Mouse (Mus musculus) stomach, embryonic 15.5 days (tissue): ENCODE measurements around the gene Mzf1. TPM values are rescaled to one million over a fixed set of nuclear protein-coding genes. Genes with fewer than 3 reads are reported as not detected.

Experiments
- ATAC-seq: fragments of 200-750 bp; cut with Nextera tagmentation; 2 replicates; pipeline ENCODE4 v1.8.0; 2017; ENCODE audit warnings: low read depth, moderate number of reproducible peaks, moderate TSS enrichment; ENCODE audit not compliant: insufficient read depth, low FRiP score
- H3K27ac ChIP-seq: fragments of 300-500 bp; sonication (generic); 2 replicates; pipeline ENCODE4 v1.5.1; 2015; ENCODE audit warnings: mild to moderate bottlenecking, inconsistent platforms
- H3K27me3 ChIP-seq: fragments of 300-500 bp; sonication (generic); replicated peaks from 2 replicates; pipeline ENCODE4 v1.6.1; 2015; ENCODE audit warnings: inconsistent platforms
- H3K36me3 ChIP-seq: fragments of 300-500 bp; sonication (generic); 2 replicates; pipeline ENCODE4 v1.6.1; 2015; ENCODE audit warnings: inconsistent platforms
- H3K4me1 ChIP-seq: fragments of 300-500 bp; sonication (generic); 2 replicates; pipeline ENCODE4 v1.6.1; 2015; ENCODE audit warnings: inconsistent platforms
- H3K4me2 ChIP-seq: fragments of 300-500 bp; sonication (generic); 2 replicates; pipeline ENCODE4 v1.6.1; 2015; ENCODE audit warnings: mild to moderate bottlenecking, inconsistent platforms
- H3K4me3 ChIP-seq: fragments of 300-500 bp; sonication (generic); replicated peaks from 2 replicates; pipeline ENCODE4 v1.5.1; 2015; ENCODE audit warnings: inconsistent platforms
- H3K9ac ChIP-seq: fragments of 300-500 bp; sonication (generic); 2 replicates; pipeline ENCODE4 v1.6.1; 2015; ENCODE audit warnings: inconsistent platforms
- H3K9me3 ChIP-seq: fragments of 300-500 bp; sonication (generic); 2 replicates; pipeline ENCODE4 v1.6.1; 2016; ENCODE audit warnings: inconsistent platforms
- WGBS: fragments of 180-500 bp; shearing (Covaris S2); methylation state at CpG from one replicate; pipeline ENCODE4 v1.1.7; 2015; 5-methylcytosine and 5-hydroxymethylcytosine counted together
- polyA plus RNA-seq: library from polyadenylated mRNA; unstranded; fragments of >200 nt; fragmentation: Nextera tagmentation; extraction: Ambion mirVana; gene quantifications from 2 replicates; pipeline ENCODE4 v1.2.1, GENCODE M21; 2015

Gene Mzf1
- polyA plus RNA-seq, 1 experiment from 2014 or later: 2.7 TPM

DNA sequence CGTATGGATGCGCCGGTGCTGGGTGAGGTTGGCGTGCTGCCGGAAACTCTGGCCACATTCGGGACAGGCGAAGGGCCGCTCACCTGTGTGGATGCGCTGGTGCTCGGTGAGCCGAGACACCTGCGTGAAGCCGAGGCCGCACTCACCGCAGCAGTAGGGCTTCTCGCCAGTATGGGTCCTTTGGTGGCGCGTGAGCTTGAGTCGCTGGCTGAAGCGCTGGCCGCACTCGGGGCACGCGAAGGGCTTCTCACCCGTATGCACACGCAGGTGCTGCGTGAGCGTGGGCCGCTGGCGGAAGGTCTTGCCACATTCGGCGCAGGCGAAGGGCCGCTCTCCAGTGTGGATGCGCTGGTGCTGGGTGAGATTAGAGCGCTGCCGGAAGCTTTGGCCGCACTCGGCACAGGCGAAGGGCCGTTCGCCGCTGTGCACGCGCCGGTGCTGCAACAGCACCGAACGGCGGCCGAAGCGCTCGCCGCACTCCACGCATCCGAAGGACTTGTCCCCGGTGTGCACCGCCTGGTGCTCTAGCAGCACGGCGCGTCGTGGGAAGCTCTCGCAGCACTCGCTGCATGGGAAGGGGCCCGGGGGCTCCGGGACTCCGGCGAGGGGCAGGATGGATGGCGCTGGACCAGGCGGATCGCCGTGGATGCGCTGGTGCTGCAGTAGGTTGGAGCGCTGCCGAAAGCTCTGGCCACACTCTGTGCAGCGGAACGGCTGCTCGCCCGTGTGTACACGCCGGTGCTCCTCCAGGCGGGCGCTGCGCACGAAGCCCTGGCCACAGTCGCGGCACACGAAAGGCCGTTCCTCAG lies 10.9 kb downstream of the Mzf1 start:
- Histone ChIP-seq H3K27ac (no peak overlapping the region), H3K9ac (peak overlapping the region; percentile 24; the same call in 1 of the 2 replicates), H3K4me3 (peak overlapping the region; percentile 47), H3K4me2 (peak overlapping the region; percentile 98), H3K9me3 (no peaks in the 10 kb centered on the region), H3K27me3 (peaks cover 40% of the 10 kb centered on the region), H3K4me1 (peaks cover 18% of the 10 kb centered on the region), H3K36me3 (no peaks in the 10 kb centered on the region)
- 7% methylated on average over 88 of the region's 88 CpGs for WGBS
- 0 out of 2 replicates have a peak, but pooled peaks have one; percentile 28 for ATAC-seq

DNA sequence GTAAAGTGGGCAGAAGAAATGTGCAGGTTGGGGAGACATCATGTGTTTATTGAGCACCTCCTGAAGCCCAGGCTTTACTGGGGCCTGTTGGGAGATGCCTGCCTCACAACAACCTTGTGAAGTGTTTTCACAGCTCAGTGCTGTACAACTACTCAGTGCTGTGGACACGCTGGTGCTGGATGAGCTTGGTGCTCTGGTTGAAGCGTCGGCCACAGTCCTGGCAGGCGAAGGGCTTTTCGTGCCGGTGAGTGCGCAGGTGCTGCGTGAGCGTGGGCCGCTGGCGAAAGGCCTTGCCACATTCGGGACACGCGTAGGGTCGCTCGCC lies 11.5 kb downstream of the Mzf1 start:
- Histone ChIP-seq H3K9me3 (no peaks in the 10 kb centered on the region), H3K4me2 (peak overlapping the region; percentile 98), H3K4me1 (peaks cover 18% of the 10 kb centered on the region), H3K4me3 (peak overlapping the region; percentile 47; the same call in 1 of the 2 replicates), H3K27me3 (peaks cover 40% of the 10 kb centered on the region), H3K27ac (no peak overlapping the region), H3K36me3 (no peaks in the 10 kb centered on the region), H3K9ac (no peak overlapping the region)
- no peak for ATAC-seq
- 51% methylated on average over 16 of the region's 16 CpGs for WGBS

GRCm38 (mm10) chr7:13042511-13042910 lies 12.1 kb downstream of the Mzf1 start:
- Histone ChIP-seq H3K36me3 (no peaks in the 10 kb centered on the region), H3K4me3 (no peak overlapping the region), H3K4me2 (no peak overlapping the region), H3K27me3 (peaks cover 40% of the 10 kb centered on the region), H3K9me3 (no peaks in the 10 kb centered on the region), H3K27ac (no peak overlapping the region), H3K9ac (no peak overlapping the region), H3K4me1 (peaks cover 18% of the 10 kb centered on the region)
- ATAC-seq: no peak
- WGBS: 79% methylated on average over 6 of the region's 6 CpGs

GRCm38 (mm10) chr7:13041256-13041655 lies 13.3 kb downstream of the Mzf1 start:
- ATAC-seq: no peak
- WGBS: 68% methylated on average over 1 of the region's 1 CpGs

GRCm38 (mm10) chr7:13039181-13039580 lies 15.4 kb downstream of the Mzf1 start:
- Histone ChIP-seq H3K9me3 (no peaks in the 10 kb centered on the region), H3K4me1 (peaks cover 36% of the 10 kb centered on the region), H3K27ac (no peak overlapping the region), H3K27me3 (peaks cover 28% of the 10 kb centered on the region), H3K4me2 (peak overlapping the region; percentile 75), H3K36me3 (peaks cover 14% of the 10 kb centered on the region), H3K9ac (peak overlapping the region; percentile 99; the same call in 1 of the 2 replicates), H3K4me3 (peak overlapping the region; percentile 84; the same call in 1 of the 2 replicates)
- WGBS: 70% methylated on average over 1 of the region's 1 CpGs
- ATAC-seq: no peak

More at GRCm38 (mm10) chr7:13041256-13041655, 13.3 kb downstream of the Mzf1 start:
- H3K9me3 ChIP-seq: no peaks in the 10 kb centered on the region
- H3K4me1 ChIP-seq: peaks cover 24% of the 10 kb centered on the region
- peaks cover under 1% of the 10 kb centered on the region; the same call in 1 of the 2 replicates for H3K36me3 ChIP-seq
- peaks cover 40% of the 10 kb centered on the region for H3K27me3 ChIP-seq
- H3K4me3 ChIP-seq: no peak overlapping the region
- H3K4me2 ChIP-seq: no peak overlapping the region
- no peak overlapping the region for H3K27ac ChIP-seq
- H3K9ac ChIP-seq: no peak overlapping the region

DNA sequence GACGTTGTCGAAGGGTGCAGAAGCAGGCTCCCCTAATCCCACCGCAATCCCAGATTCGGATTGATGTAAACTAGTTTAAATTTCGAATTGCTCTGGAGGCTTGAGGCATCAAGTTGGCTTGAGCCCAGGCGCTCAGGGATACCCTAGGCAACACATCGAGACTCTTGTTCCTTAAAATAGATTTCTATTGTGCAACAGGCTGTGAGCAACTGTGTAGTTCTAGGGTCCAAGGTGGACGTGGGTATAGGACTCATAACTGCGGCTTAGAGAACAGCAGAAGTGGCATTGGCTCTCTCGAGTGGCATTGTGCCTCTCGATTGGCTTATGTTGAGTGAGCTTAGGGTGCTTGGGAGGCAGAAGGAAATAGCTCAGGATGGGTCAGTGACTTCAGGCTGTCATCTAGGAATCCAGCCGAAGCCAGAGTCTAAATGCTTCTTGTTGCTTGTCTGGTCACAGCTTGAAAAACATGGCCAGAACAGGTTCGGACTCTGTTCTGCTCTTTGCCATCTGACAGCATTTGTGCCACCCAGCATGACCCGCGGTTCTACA lies 15.9 kb downstream of the Mzf1 start:
- no peak for ATAC-seq
- H3K9ac ChIP-seq: peak overlapping the region; percentile 99; the same call in 1 of the 2 replicates
- WGBS: 18% methylated on average over 15 of the region's 15 CpGs
- H3K27ac ChIP-seq: peak overlapping the region; percentile 100
- peaks cover 24% of the 10 kb centered on the region for H3K27me3 ChIP-seq
- peaks cover 14% of the 10 kb centered on the region for H3K36me3 ChIP-seq
- peak overlapping the region; percentile 75 for H3K4me2 ChIP-seq
- H3K4me3 ChIP-seq: peak overlapping the region; percentile 84
- peaks cover 33% of the 10 kb centered on the region for H3K4me1 ChIP-seq
- no peaks in the 10 kb centered on the region for H3K9me3 ChIP-seq

GRCm38 (mm10) chr7:13037901-13038555 lies 16.5 kb downstream of the Mzf1 start, which contains the start of gene Ube2m:
TSS of gene Ube2m (minus strand) at chr7:13038275.
- H3K4me1 ChIP-seq: peaks cover 35% of the 10 kb centered on the region
- peak within 1 kb of the TSS; percentile 99 for H3K9ac ChIP-seq
- H3K4me2 ChIP-seq: peak within 1 kb of the TSS; percentile 75
- H3K36me3 ChIP-seq: peaks cover 14% of the 10 kb centered on the region
- H3K27me3 ChIP-seq: peaks cover 17% of the 10 kb centered on the region
- WGBS: under 1% methylated on average over 52 of the region's 65 CpGs
- peak within 1 kb of the TSS; percentile 100 for H3K27ac ChIP-seq
- no peaks in the 10 kb centered on the region for H3K9me3 ChIP-seq
- H3K4me3 ChIP-seq: peak within 1 kb of the TSS; percentile 84
- peak; percentile 91 for ATAC-seq

GRCm38 (mm10) chr7:13037366-13037765 lies 17.2 kb downstream of the Mzf1 start:
- Histone ChIP-seq H3K9me3 (no peaks in the 10 kb centered on the region), H3K4me3 (peak overlapping the region; percentile 84), H3K4me2 (peak overlapping the region; percentile 65), H3K27me3 (peaks cover 11% of the 10 kb centered on the region; the same call in 1 of the 2 replicates), H3K9ac (peak overlapping the region; percentile 99), H3K36me3 (peaks cover 18% of the 10 kb centered on the region), H3K4me1 (peaks cover 35% of the 10 kb centered on the region), H3K27ac (peak overlapping the region; percentile 100)
- ATAC-seq: no peak
- WGBS: under 1% methylated on average over 33 of the region's 33 CpGs

DNA sequence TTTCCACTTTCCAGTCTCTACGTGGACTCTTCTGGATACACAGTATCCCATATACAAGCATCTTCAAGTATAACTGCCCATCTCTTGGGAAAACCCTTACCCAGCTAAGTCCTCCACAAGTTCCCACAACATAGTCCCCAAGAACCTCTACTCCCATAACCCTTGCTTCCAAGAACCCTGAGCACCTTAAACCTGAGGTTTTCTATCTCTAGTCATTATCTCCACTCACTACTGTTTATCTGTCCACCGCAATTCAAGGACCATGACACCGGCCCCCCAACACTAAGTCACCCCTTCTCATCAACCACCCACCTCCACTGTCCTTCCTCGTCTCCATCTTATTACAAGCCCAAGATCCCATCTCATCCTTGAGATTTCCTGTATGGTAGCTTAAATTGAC lies 17.8 kb downstream of the Mzf1 start:
- H3K27ac ChIP-seq: peak overlapping the region; percentile 100; the same call in 1 of the 2 replicates
- peak overlapping the region; percentile 99 for H3K9ac ChIP-seq
- 34% methylated on average over 4 of the region's 4 CpGs for WGBS
- ATAC-seq: no peak
- no peaks in the 10 kb centered on the region for H3K9me3 ChIP-seq
- peak overlapping the region; percentile 65 for H3K4me2 ChIP-seq
- H3K4me3 ChIP-seq: peak overlapping the region; percentile 84
- 0 out of 2 replicates have a peak, but pooled peaks cover 5% of the 10 kb centered on the region for H3K27me3 ChIP-seq
- H3K36me3 ChIP-seq: peaks cover 24% of the 10 kb centered on the region
- H3K4me1 ChIP-seq: peaks cover 35% of the 10 kb centered on the region

DNA sequence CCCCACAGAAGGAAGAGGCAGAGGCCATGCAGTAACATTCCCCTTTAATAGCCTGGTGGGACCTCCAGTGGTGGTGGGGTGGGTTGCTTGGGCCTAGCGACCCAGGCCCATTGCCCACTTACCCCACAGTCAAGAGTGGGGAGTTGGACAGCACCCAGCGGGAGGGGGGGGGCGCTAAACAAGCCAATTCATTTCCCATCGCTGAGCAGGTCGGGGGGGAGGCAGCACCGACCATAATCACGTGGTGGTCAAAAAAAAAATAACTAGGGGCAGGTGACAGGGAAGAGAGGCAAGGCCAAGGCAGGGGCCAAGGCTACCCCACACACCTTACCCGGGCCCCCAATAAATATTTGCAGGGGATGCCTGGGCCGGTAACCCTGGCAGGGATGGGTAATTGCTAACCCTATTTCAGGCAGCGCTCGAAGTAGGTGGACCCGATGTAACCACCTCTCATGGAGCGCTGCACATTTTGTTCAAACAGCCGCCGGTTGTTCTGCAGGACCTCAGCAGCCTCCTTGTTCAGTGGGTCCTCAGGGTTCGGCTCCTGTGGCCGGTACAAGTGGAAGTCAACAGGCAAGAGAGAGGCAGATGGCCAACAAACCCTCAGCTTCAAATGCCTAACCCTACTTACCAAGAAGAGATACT lies 19.2 kb downstream of the Mzf1 start:
- 0 out of 2 replicates have a peak overlapping the region, but pooled peaks have one; percentile 11 for H3K9ac ChIP-seq
- peaks cover 37% of the 10 kb centered on the region for H3K36me3 ChIP-seq
- no peak for ATAC-seq
- no peaks in the 10 kb centered on the region for H3K27me3 ChIP-seq
- peak overlapping the region; percentile 62 for H3K4me3 ChIP-seq
- H3K4me1 ChIP-seq: peaks cover 35% of the 10 kb centered on the region
- peak overlapping the region; percentile 93 for H3K27ac ChIP-seq
- peak overlapping the region; percentile 80 for H3K4me2 ChIP-seq
- 85% methylated on average over 17 of the region's 17 CpGs for WGBS
- H3K9me3 ChIP-seq: no peaks in the 10 kb centered on the region
